Mouse (Mus musculus) neural tube, embryonic 11.5 days (tissue): ENCODE data around the gene Mdm2. TPM values are rescaled to one million over a fixed set of nuclear protein-coding genes. Genes with fewer than 3 reads are reported as not detected.
A peak's percentile ranks its signal among the peaks of the same experiment; 100 is the strongest.

Experiments used
- ATAC-seq: fragments of 200-750 bp; cut with Nextera tagmentation; 2 replicates; pipeline ENCODE4 v1.8.0; 2017; ENCODE audit warnings: moderate number of reproducible peaks, mild to moderate bottlenecking, moderate TSS enrichment, moderate library complexity; ENCODE audit not compliant: insufficient read depth, low FRiP score, low TSS enrichment
- DNase-seq: peaks from one replicate; pipeline ENCODE4 v3.0.0-alpha.2; 2015; ENCODE audit warnings: low spot score
- H3K27ac ChIP-seq: fragments of 300-500 bp; sonication (generic); 2 replicates; pipeline ENCODE4 v1.5.1; 2014; ENCODE audit warnings: low read depth, mild to moderate bottlenecking, low read length
- H3K27me3 ChIP-seq: fragments of 300-500 bp; sonication (generic); 2 replicates; pipeline ENCODE4 v1.6.1; 2014; ENCODE audit warnings: mild to moderate bottlenecking, low read length, mixed read lengths; ENCODE audit not compliant: control insufficient read depth, insufficient read depth
- H3K36me3 ChIP-seq: fragments of 300-500 bp; sonication (generic); 2 replicates; pipeline ENCODE4 v1.6.1; 2014; ENCODE audit warnings: mild to moderate bottlenecking, low read length, moderate library complexity, mixed read lengths; ENCODE audit not compliant: control insufficient read depth, insufficient read depth
- H3K4me1 ChIP-seq: fragments of 300-500 bp; sonication (generic); 2 replicates; pipeline ENCODE4 v1.6.1; 2014; ENCODE audit warnings: low read length, mixed read lengths; ENCODE audit not compliant: control insufficient read depth, insufficient read depth
- H3K4me2 ChIP-seq: fragments of 300-500 bp; sonication (generic); 2 replicates; pipeline ENCODE4 v1.6.1; 2014; ENCODE audit warnings: low read depth, mild to moderate bottlenecking, moderate library complexity
- H3K4me3 ChIP-seq: fragments of 300-500 bp; sonication (generic); 2 replicates; pipeline ENCODE4 v1.5.1; 2014; ENCODE audit warnings: low read depth, low read length
- H3K9ac ChIP-seq: fragments of 300-500 bp; sonication (generic); 2 replicates; pipeline ENCODE4 v1.6.1; 2014; ENCODE audit warnings: mild to moderate bottlenecking, low read length
- H3K9me3 ChIP-seq: fragments of 300-500 bp; sonication (generic); 2 replicates; pipeline ENCODE4 v1.6.1; 2016; ENCODE audit warnings: low read length; ENCODE audit not compliant: control insufficient read depth
- WGBS: fragments of 180-500 bp; shearing (Covaris S2); extraction: QIAGEN DNeasy Blood & Tissue Kit; methylation state at CpG from one replicate; pipeline ENCODE4 v1.1.7; 2014; 5-methylcytosine and 5-hydroxymethylcytosine counted together
- polyA plus RNA-seq: library from polyadenylated mRNA; unstranded; fragments of >200 nt; fragmentation: Nextera tagmentation; extraction: Ambion mirVana; gene quantifications from 2 replicates; pipeline ENCODE4 v1.2.1, GENCODE M21; 2014

Gene Mdm2
- polyA plus RNA-seq, 1 experiment from 2014 or later, result 63.2 TPM

DNA sequence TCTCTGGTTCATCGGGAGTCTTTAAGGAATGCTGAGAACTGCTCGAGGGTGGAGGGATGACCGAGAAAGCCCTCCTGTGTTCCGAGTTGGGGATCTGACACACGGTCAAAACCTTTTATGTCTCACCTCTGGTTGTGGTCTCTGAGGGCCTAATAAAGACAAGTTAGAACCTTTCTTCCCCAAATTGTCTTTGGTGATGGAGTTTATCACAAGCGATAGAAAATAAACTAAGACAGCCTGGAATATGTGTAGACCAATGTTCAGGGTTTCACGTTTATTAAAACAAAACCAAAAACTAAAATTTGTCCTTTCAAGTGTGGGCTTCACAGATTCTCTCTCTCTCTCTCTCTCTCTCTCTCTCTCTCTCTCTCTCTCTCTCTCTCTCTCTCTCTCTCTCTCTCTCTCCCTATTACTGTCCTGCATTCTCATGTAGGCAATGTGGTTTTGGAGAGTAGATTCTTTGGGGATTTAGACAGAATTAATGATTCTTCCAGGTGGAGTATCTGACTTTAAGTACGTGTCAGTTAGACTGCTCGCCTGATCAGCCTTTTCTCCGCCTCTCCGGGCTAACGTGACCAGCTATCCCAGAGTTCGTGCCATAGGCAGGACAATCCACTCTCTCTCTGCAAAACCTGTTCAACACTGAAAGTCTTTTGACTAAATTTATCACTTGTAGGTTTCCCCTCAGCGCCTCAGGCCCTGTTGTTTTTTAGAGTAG is 46.2 kb downstream of the Mdm2 start:
- no peaks in the 10 kb centered on the region for H3K36me3 ChIP-seq
- WGBS, result 60% methylated on average over 14 of the region's 14 CpGs
- H3K4me2 ChIP-seq, result no peak overlapping the region
- H3K9ac ChIP-seq, result no peak overlapping the region
- no peaks in the 10 kb centered on the region for H3K4me1 ChIP-seq
- no peaks in the 10 kb centered on the region for H3K9me3 ChIP-seq
- H3K27ac ChIP-seq, result no peak overlapping the region
- DNase-seq (no peak), ATAC-seq (no peak)
- no peak overlapping the region for H3K4me3 ChIP-seq
- H3K27me3 ChIP-seq, result no peaks in the 10 kb centered on the region

DNA sequence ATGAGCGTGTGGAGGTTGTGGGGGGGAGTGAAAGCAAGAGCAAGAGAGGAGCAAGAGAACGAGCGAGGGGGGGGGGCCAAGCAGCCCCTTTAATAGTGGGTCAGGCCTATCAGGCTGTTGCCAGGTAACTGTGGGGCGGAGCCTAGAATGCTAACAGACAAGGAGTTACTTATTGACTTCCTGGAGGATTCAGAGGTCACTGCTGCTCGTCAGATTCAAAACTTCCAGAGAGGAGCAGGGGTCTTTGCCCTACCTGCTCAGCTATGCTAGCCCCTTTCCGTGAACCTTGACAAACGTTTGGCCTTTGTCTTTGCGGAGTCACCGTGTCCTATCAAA is 46.7 kb downstream of the Mdm2 start:
- Histone ChIP-seq H3K9me3 (no peaks in the 10 kb centered on the region), H3K27me3 (no peaks in the 10 kb centered on the region), H3K9ac (no peak overlapping the region), H3K36me3 (no peaks in the 10 kb centered on the region), H3K4me1 (no peaks in the 10 kb centered on the region), H3K4me3 (no peak overlapping the region), H3K4me2 (no peak overlapping the region), H3K27ac (no peak overlapping the region)
- WGBS, result 10% methylated on average over 9 of the region's 9 CpGs
- peak; percentile 30 for DNase-seq
- no peak for ATAC-seq

DNA sequence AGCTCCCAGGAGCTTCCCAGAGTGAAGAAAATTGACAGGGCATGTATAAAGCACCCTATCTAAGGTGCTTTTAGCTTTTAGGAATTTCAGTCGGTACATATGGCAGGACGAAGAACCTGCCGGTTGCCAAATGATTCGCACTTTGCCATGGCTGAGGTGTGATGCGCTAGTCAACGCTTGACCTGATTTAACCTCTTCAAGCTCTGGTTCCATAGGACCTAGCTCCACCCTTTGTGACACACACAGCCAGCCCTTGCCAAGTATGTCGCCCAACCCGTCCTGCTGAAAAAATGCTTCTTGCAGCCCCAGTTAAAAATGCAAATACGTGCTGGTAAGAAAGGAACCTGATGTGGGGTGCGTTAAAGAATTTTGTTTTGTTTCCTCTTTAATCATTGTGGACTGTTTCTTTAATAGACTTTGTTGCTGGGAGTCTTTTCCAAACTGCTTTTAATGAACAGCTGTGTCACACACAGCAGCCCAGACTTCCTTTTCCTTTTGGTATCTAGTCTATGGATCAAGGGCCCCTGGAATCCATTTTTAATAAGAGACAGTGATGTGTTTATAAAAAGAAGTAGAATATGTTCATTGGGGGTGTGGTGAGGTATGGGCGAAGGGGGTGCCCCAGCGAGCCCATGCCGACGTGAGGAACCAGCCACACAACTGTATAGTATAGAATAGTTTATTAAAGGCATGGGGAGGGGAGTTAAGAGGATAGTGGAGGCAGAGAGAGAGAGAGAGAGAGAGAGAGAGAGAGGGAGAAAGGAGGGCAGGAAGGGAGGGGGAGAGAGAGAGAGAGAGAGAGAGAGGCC is 47.3 kb downstream of the Mdm2 start:
- ATAC-seq, result no peak
- 77% methylated on average over 14 of the region's 14 CpGs for WGBS
- Histone ChIP-seq H3K4me3 (no peak overlapping the region), H3K4me1 (no peaks in the 10 kb centered on the region), H3K27me3 (no peaks in the 10 kb centered on the region), H3K36me3 (no peaks in the 10 kb centered on the region), H3K27ac (no peak overlapping the region), H3K9ac (no peak overlapping the region), H3K9me3 (no peaks in the 10 kb centered on the region), H3K4me2 (no peak overlapping the region)
- no peak for DNase-seq

DNA sequence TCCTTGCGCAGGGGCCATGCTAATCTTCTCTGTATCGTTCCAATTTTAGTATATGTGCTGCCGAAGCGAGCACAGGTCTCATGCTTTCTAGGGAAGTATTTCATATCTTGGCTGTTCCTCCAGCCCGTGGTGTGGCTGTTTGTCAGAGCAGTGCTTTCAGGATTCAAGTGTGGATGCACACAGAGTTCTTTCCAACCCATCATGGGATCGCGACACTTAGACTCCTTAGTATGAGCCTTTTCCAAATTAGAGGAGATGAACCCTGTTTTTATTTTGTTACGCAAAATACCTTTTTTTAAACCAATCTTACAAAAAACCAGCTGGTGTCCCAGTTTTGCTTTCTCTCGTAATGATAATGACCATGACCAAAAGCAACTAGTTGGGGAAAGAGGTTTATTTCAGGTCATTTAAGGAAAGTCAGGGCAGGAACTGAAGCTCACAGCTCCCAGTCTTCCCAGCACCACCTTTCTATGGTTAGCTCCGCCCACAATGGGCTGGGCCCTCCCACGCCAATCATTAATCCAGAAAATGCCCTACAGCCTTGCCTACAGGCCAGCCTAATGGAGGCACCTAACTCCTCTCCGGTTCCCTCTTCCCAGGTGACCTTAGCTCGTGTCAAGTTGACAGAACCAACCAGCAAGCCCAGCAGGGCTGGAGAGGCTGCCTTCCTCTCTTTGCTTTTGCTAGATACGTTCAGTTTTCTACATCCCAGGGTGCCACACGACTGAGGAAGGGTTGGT is 48.1 kb downstream of the Mdm2 start:
- Histone ChIP-seq H3K36me3 (no peaks in the 10 kb centered on the region), H3K27me3 (no peaks in the 10 kb centered on the region), H3K4me1 (no peaks in the 10 kb centered on the region), H3K9me3 (no peaks in the 10 kb centered on the region), H3K4me3 (no peak overlapping the region), H3K4me2 (no peak overlapping the region), H3K9ac (no peak overlapping the region), H3K27ac (no peak overlapping the region)
- 82% methylated on average over 15 of the region's 15 CpGs for WGBS
- ATAC-seq, result no peak
- DNase-seq, result no peak

DNA sequence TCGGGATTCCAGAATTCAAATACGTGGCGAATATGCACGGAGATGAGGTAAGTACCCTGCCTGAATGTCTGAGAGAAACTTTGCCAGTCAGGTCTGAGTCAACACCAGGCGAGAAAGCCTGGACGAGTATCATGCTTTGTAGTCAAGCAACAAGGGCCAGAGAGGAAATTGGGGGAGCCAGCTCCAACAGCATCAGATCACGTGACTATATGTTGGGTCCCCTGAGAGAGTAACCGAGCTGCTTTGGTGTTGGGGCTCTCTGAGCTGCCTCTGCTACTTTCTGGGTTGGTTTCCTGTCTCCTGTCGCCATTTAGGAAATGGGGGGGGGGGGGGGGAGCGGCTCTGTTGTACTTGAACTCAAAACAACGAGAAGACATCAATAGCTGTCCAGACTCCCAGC is 50.7 kb downstream of the Mdm2 start:
- no peak overlapping the region for H3K9ac ChIP-seq
- DNase-seq (no peak), ATAC-seq (no peak)
- no peaks in the 10 kb centered on the region for H3K4me1 ChIP-seq
- H3K9me3 ChIP-seq, result no peaks in the 10 kb centered on the region
- no peak overlapping the region for H3K4me2 ChIP-seq
- no peaks in the 10 kb centered on the region for H3K36me3 ChIP-seq
- WGBS, result 57% methylated on average over 10 of the region's 11 CpGs
- no peak overlapping the region for H3K27ac ChIP-seq
- H3K4me3 ChIP-seq, result no peak overlapping the region
- H3K27me3 ChIP-seq, result no peaks in the 10 kb centered on the region

DNA sequence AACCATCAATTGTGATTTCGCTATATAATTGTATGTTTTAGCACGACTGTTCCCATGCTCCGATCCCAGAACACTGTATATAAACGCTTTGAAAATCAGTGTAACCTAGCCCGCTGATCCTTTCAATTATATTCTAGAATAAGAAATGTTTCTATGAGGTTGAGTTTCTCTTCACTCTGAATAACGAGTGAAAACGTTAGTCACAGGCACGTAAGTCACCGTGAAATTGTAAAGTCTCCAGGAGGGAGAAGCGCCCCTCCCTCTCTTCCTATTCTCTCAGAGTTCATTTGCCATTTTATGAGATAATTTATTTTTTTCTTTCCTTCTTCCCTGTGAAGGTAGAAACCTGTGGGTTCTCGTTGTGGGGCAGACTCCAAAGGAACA is 51.1 kb downstream of the Mdm2 start:
- Histone ChIP-seq H3K9ac (no peak overlapping the region), H3K4me1 (no peaks in the 10 kb centered on the region), H3K4me2 (no peak overlapping the region), H3K27me3 (no peaks in the 10 kb centered on the region), H3K27ac (no peak overlapping the region), H3K4me3 (no peak overlapping the region), H3K36me3 (no peaks in the 10 kb centered on the region), H3K9me3 (no peaks in the 10 kb centered on the region)
- DNase-seq, result no peak
- WGBS, result 64% methylated on average over 11 of the region's 11 CpGs
- ATAC-seq, result no peak

DNA sequence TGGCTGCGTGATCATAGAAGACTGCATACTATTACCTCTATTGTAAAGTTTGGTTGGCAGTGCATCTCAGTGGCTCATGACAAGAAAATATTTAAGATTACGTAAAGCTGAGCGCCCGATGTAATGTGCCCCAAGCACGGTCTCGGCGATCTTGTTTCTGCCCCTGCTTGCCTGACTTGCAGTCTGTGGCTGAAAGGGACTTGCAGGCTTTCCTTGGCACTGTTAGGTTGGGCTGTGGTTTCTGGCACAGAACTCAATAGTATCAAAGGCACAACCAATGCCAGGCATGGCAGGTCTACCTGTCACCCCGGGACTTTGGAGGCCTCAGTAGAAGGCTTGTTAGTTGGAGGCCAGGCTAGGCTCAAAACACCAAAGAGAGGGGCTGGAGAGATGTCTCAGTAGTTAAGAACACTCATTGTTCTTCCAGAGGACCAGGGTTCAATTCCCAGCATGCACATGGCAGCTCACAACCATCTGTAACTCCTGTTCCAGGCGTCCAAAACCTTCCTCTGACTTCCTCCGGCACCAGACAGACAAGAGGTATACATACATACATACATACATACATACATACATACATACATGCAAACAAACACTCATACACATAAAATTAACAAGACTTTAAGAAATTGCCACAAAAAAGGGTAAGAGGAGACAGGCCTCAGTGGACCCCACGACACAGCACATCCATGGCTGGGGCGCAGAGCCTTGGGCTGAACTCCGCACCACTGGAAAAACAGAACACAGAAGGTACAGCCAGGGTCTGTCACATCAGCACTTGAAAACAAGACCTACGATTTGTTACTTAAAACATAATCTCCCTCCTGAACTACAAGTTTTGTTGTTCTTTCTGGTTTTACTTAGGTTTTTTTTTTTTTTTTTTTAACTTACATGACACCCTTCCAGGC is 51.8 kb downstream of the Mdm2 start:
- Histone ChIP-seq H3K9ac (no peak overlapping the region), H3K27me3 (no peaks in the 10 kb centered on the region), H3K4me3 (no peak overlapping the region), H3K27ac (no peak overlapping the region), H3K36me3 (no peaks in the 10 kb centered on the region), H3K4me1 (no peaks in the 10 kb centered on the region), H3K4me2 (no peak overlapping the region), H3K9me3 (no peaks in the 10 kb centered on the region)
- WGBS, result 94% methylated on average over 14 of the region's 14 CpGs
- no peak for ATAC-seq
- DNase-seq, result no peak

DNA sequence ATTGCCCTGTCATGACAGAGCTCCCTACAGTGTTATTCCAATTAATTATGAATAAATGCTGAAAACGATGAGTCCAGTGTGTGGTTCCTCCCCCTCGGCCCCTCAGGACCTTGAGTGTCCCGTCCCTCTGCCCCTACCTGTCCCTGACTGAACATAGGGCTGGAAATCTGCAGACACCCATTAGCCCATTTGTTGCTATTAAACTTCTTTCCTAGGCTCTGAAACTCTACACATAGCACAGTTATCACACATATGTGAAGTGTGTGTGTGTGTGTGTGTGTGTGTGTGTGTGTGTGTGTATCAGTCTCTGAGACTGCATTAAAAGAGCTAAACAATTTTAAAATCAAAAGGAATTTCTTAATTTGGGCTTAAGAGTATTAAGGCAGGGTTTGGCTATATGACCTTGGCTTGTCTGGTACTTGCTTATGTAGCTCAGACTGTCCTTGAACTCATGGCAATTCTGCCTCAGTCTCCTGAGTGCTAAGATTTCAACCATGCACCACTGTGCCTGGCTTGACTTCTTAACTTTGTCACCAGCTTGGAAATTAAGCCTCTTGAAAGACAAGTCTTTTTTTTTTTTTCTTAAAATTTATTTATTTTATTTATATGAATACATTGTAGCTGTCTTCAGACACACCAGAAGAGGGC is 52.8 kb downstream of the Mdm2 start:
- no peak for DNase-seq
- 92% methylated on average over 3 of the region's 3 CpGs for WGBS
- no peak overlapping the region for H3K9ac ChIP-seq
- H3K9me3 ChIP-seq, result no peaks in the 10 kb centered on the region
- no peak overlapping the region for H3K4me2 ChIP-seq
- no peaks in the 10 kb centered on the region for H3K4me1 ChIP-seq
- H3K27ac ChIP-seq, result no peak overlapping the region
- no peak for ATAC-seq
- no peaks in the 10 kb centered on the region for H3K27me3 ChIP-seq
- H3K36me3 ChIP-seq, result no peaks in the 10 kb centered on the region
- no peak overlapping the region for H3K4me3 ChIP-seq
